Mouse (Mus musculus): ENCODE measurements around the gene Hand2. TPM values are rescaled to one million over a fixed set of nuclear protein-coding genes. Genes with fewer than 3 reads are reported as not detected.

Hand2 gene
- polyA plus RNA-seq, 1 experiment from 2014 or later = 9.4 TPM

DNA sequence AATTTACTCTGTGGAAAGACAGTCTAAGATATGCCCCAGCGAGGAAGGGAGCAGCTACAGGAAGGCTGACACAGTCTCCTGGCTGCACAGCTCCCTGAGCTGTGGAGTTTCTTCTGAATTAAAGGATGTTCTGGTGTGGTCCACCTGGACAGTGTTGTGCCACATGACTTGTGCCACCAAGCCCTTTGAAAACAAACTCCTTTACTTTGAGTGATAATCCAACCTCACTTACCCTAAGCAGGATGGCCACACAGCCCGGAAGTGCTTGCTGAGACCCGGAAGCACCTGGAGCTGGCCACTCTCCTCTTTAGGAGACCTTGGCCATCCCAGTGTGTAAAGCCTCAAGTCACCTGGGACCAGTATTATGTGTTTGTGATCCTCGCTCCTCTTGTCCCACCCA lies 27.5 kb downstream of the Hand2 start:
- ATAC-seq (ENCODE audit: insufficient read depth, low FRiP score, low read depth) = no peak
- Histone ChIP-seq H3K9ac (no peak overlapping the region), H3K9me3 (no peaks in the 10 kb centered on the region), H3K4me1 (no peaks in the 10 kb centered on the region), H3K27ac (no peak overlapping the region), H3K36me3 (no peaks in the 10 kb centered on the region), H3K27me3 (replicated peaks) (peaks cover 70% of the 10 kb centered on the region), H3K4me3 (replicated peaks) (no peak overlapping the region), H3K4me2 (0 out of 2 replicates have a peak overlapping the region, but pooled peaks have one; percentile 11)
- 25% methylated on average over 4 of the region's 4 CpGs for WGBS

DNA sequence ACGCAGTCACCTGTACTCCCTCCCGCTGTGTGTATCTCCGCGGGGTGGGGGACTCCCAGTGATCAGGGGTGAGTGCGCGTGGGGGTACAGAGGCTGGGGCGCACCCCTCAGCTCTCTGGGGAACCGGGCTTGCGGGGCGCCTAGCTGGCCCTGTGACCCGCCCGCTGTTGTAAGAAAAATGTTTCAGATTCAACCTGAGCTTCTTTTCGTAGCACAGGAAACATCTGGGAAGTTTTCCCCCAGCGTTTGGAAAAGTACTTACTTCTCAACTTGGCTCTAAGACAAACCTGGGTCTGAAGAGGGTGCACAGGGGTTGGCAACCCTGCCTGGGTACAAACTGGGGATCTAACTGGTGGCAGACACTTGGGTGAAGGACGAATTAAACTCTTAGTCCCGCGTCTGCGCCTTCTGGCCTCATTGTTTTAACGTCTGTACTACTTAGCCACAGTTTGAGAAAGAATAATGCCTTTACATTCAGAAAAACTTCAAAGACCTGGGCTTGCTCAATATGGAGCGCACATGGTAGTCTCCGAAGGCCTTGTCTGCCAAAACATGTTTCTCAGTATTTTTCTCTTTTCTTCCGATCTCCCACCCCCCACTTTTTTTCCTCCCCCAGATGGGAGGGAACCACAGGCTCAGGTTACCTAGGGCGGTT lies 28.2 kb downstream of the Hand2 start:
- no peak overlapping the region for H3K9ac ChIP-seq
- H3K4me2 ChIP-seq = 0 out of 2 replicates have a peak overlapping the region, but pooled peaks have one; percentile 11
- H3K4me1 ChIP-seq = 0 out of 2 replicates have a peak, but pooled peaks cover 5% of the 10 kb centered on the region
- no peak overlapping the region for H3K4me3 ChIP-seq (replicated peaks)
- H3K27me3 ChIP-seq (replicated peaks) = peaks cover 66% of the 10 kb centered on the region
- 7% methylated on average over 23 of the region's 23 CpGs for WGBS
- H3K36me3 ChIP-seq = no peaks in the 10 kb centered on the region
- ATAC-seq (ENCODE audit: insufficient read depth, low FRiP score, low read depth) = no peak
- no peaks in the 10 kb centered on the region for H3K9me3 ChIP-seq
- H3K27ac ChIP-seq = no peak overlapping the region

DNA sequence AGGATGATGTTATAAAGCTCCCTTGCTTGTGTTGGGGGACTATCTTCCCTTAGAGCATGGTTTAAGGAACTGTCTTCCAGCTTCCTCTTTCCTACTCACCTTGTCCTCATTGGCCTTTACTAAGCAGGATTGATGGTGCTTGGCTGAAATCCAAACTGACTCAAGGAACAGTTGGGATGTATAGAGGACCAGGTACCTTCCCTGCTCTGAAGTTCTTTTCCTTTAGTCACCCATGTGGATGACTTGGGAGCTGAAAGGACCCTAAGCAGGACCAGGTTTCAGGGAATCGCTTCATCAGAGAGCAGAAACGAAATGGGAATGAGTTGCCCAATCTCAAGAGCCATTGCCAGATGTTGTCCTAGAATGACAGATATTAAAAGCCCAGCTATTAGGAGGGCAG lies 31.1 kb downstream of the Hand2 start:
- 0 out of 2 replicates have a peak, but pooled peaks cover 5% of the 10 kb centered on the region for H3K4me1 ChIP-seq
- no peak overlapping the region for H3K4me2 ChIP-seq
- no peak overlapping the region for H3K27ac ChIP-seq
- no peak overlapping the region for H3K4me3 ChIP-seq (replicated peaks)
- H3K36me3 ChIP-seq = no peaks in the 10 kb centered on the region
- H3K27me3 ChIP-seq (replicated peaks) = peaks cover 56% of the 10 kb centered on the region
- H3K9ac ChIP-seq = no peak overlapping the region
- 53% methylated on average over 2 of the region's 2 CpGs for WGBS
- ATAC-seq (ENCODE audit: insufficient read depth, low FRiP score, low read depth) = no peak
- no peaks in the 10 kb centered on the region for H3K9me3 ChIP-seq

DNA sequence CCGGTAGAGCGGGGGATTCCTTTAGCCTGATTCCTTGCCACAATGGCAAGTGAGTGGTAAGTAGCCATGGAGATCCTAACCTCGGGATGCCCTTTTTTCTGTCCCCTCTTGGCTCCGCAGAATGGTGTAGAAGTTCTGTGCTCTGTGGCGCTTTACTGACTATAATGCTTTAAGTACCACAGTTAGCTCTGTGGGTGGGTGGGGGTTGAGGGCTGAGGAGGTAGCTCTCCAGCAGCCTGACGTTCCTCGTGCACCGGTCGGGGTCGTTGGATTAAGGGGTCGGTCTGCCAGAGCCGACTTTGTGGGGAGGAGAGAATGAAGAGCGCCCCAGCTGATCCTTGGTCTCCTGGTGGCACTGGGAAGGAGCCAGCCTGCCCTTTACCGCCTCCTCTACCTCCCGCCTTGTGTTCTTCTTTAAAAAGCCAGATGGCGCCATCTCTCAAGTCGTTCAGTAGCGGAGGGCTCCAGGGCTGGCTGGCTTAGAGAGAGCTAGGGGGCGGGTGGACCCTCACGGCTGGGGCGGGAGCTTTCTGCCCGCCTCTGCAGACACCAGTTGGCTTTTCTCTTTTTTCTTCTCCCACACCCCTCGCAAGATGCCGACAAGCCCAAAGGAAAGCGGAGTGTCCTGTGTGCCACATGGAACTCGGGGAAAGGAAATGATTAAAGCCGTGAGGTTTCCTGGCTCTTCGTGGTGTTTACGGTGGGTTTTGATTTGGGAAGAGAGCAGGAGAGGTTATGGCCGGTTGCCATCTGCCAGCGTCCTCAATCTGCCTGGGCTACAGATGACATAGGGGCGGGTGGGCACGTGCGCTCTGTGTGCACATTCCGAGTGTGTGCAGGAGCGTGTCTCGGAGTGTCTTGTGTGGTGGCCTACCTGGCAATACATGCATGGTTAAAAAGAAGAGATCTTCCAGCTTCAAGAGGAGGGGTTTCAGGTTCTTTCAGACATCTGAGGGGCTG lies 32.8 kb downstream of the Hand2 start:
- Histone ChIP-seq H3K4me2 (peak overlapping the region; percentile 61), H3K9me3 (no peaks in the 10 kb centered on the region), H3K9ac (0 out of 2 replicates have a peak overlapping the region, but pooled peaks have one; percentile 16), H3K27ac (no peak overlapping the region), H3K36me3 (no peaks in the 10 kb centered on the region), H3K4me1 (0 out of 2 replicates have a peak, but pooled peaks cover 5% of the 10 kb centered on the region), H3K27me3 (replicated peaks) (peaks cover 38% of the 10 kb centered on the region), H3K4me3 (replicated peaks) (peak overlapping the region; percentile 44)
- 4% methylated on average over 37 of the region's 37 CpGs for WGBS
- peak; percentile 85 for ATAC-seq (ENCODE audit: insufficient read depth, low FRiP score, low read depth)

DNA sequence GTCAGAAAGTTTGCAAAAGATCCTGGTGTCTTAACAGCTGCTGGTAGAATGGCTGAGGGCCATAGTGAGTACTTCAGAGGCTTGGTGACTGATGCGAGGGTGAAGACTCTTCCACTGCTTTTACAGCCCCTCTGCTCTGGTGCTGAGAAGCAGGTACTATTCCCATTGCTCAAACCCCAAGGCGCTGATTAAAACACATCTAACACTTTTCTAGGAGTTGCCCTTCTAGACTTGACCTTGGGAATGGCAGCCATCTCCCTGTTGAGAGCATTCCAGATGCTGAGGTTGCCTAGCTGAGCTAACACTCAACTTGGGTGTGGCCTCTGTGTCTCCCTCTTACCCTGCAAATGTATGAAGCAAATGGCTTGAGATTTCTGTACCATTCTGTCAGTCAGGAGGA lies 34.1 kb downstream of the Hand2 start:
- no peaks in the 10 kb centered on the region for H3K36me3 ChIP-seq
- H3K4me2 ChIP-seq = no peak overlapping the region
- 63% methylated on average over 2 of the region's 2 CpGs for WGBS
- no peak overlapping the region for H3K4me3 ChIP-seq (replicated peaks)
- no peak overlapping the region for H3K9ac ChIP-seq
- H3K27ac ChIP-seq = no peak overlapping the region
- 0 out of 2 replicates have a peak, but pooled peaks cover 5% of the 10 kb centered on the region for H3K4me1 ChIP-seq
- H3K27me3 ChIP-seq (replicated peaks) = peaks cover 33% of the 10 kb centered on the region
- no peaks in the 10 kb centered on the region for H3K9me3 ChIP-seq
- ATAC-seq (ENCODE audit: insufficient read depth, low FRiP score, low read depth) = no peak

DNA sequence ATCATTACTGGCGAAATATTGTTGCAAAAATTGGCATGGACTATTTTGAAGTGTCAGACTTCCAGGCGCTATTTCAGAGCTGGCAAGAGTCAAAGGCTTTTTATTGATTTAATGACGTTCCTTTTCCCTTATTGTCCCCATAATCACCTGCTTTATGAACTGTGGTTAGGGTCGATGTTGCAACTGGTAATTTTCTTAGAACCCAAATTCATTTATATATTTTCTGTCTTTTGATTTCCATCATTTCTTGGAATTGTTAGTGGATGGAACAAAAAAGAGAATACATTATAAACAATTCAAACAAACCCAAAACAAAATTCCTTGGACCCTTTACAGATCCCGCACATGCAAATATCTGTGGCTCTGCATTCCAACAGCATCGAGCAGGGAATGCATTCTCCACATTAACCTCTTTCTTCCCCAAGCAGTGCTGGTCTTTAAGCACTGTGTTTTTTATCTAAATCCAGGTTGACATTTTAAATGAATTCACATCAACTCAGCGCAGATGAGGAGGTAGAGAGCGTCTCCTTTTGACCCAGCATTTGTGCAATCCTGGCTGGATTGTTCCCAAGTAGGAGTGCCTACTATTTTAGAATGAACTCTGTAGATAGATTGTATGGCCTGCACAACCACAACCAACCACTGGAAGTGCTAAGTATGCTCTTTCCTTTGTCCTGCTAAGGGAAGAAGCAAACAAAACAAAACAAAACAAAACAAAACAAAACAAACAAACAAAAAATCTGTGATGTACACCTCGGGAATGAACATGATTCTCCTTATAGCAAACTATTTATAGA lies 35.9 kb downstream of the Hand2 start:
- H3K4me3 ChIP-seq (replicated peaks) = no peak overlapping the region
- no peaks in the 10 kb centered on the region for H3K9me3 ChIP-seq
- peaks cover 22% of the 10 kb centered on the region for H3K27me3 ChIP-seq (replicated peaks)
- H3K4me2 ChIP-seq = no peak overlapping the region
- no peaks in the 10 kb centered on the region for H3K36me3 ChIP-seq
- H3K27ac ChIP-seq = no peak overlapping the region
- H3K9ac ChIP-seq = no peak overlapping the region
- 48% methylated on average over 9 of the region's 9 CpGs for WGBS
- ATAC-seq (ENCODE audit: insufficient read depth, low FRiP score, low read depth) = no peak
- peaks cover 10% of the 10 kb centered on the region; the same call in 1 of the 2 replicates for H3K4me1 ChIP-seq

DNA sequence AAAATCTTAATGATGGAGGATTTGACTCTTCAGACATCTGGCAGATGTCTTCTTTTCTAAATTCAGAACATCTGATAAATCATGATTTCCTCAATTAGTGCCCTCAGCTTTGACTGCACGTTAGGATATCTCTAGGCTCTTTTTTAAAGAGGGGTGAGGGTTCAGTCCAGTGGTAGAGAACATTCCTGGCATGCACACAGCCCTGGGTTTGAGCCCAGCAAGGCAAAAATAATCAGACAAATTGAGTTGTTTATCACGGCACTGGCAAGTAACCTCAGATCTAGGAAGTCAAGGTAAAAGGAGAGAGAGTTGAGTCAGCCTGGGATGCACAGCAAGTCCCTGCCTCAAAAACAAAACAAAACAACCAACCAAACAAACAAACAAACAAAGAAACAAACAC lies 39.7 kb downstream of the Hand2 start:
- peaks cover 2% of the 10 kb centered on the region; the same call in 1 of the 2 replicates for H3K27me3 ChIP-seq (replicated peaks)
- no peak overlapping the region for H3K4me3 ChIP-seq (replicated peaks)
- peaks cover 5% of the 10 kb centered on the region; the same call in 1 of the 2 replicates for H3K4me1 ChIP-seq
- no peaks in the 10 kb centered on the region for H3K36me3 ChIP-seq
- no peaks in the 10 kb centered on the region for H3K9me3 ChIP-seq
- no peak overlapping the region for H3K27ac ChIP-seq
- 29% methylated on average over 2 of the region's 2 CpGs for WGBS
- H3K9ac ChIP-seq = no peak overlapping the region
- H3K4me2 ChIP-seq = no peak overlapping the region
- no peak for ATAC-seq (ENCODE audit: insufficient read depth, low FRiP score, low read depth)

DNA sequence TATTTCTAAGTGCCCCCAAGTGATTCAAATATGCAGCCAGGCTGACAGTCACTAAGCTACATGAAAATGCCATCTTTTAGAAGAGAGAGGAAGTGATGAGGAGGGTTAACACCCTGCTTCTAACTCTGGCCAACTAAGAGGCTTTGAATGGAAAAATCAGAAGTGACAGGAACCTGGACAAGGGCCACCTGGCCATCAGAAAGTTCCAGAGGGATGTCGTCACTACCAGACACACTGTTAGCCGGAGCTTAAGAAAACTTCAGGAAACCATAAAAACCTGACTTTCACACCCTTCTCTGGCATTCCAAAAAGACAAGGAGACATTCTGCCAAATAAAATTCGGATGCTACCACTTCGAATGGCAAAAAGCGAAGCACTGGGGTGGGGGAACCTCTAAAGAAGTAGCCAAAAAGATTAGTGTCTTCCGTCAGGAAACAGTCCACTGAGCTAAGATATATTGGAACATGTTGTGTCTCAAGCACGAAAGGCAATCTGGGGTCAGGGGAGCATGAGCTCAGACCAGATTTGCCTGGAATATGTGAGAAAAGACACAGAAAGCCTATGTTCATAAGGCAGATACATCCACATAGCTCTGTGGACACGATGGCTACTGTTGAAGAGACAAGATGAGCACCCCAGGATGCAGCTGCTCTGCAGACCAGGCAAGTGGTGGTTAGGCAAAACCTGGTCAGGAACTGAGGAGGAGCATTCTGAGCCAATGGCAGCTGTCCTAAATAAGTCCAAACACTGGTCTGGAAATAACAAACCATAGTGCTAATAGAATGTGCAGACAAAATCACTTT lies 40.4 kb downstream of the Hand2 start:
- Histone ChIP-seq H3K4me1 (peaks cover 5% of the 10 kb centered on the region; the same call in 1 of the 2 replicates), H3K9me3 (no peaks in the 10 kb centered on the region), H3K27ac (no peak overlapping the region), H3K4me3 (replicated peaks) (no peak overlapping the region), H3K36me3 (no peaks in the 10 kb centered on the region), H3K9ac (no peak overlapping the region), H3K27me3 (replicated peaks) (no peaks in the 10 kb centered on the region), H3K4me2 (no peak overlapping the region)
- ATAC-seq (ENCODE audit: insufficient read depth, low FRiP score, low read depth) = no peak
- 46% methylated on average over 8 of the region's 8 CpGs for WGBS

DNA sequence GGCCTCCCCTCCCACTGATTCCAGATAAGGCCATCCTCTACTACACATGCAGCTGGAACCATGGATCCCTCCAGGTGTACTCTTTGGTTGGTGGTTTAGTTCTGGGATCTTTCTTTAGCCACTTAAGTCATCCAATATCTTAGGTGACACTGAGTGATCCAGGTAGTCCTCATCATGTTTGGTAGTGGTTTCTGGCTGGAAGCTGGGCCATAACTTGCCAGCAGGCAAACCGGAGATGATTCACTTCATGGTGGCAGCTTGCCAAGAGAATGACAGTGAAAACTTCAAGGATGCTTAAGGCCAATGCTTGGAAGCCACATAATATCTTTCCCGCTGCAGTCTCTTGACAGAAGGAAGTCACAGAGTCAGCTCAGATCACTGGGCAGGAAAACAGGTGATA lies 42.1 kb downstream of the Hand2 start:
- Histone ChIP-seq H3K4me2 (no peak overlapping the region), H3K36me3 (no peaks in the 10 kb centered on the region), H3K27me3 (replicated peaks) (no peaks in the 10 kb centered on the region), H3K4me3 (replicated peaks) (no peak overlapping the region), H3K4me1 (peaks cover 5% of the 10 kb centered on the region; the same call in 1 of the 2 replicates), H3K9ac (no peak overlapping the region), H3K9me3 (no peaks in the 10 kb centered on the region), H3K27ac (no peak overlapping the region)
- WGBS = 57% methylated on average over 2 of the region's 2 CpGs
- no peak for ATAC-seq (ENCODE audit: insufficient read depth, low FRiP score, low read depth)

DNA sequence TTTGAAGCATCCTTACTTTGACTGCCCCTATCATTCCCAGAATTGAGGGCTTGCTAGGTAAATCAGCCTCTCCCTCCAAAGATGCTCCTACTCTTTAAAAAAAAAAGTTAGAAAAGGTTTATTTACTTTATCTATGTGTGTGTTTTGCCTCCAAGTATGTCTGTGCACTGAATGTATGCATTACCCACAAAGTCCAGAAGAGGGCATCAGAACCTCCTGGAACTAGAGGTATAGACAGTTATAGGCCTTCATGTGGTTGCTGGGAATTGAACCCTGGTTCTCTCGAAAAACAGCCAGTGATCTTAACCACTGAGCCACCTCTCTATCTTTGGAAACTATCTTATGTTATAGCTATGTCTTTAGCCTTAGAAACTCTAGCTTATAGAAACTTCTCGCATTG lies 53.3 kb downstream of the Hand2 start:
- ATAC-seq (ENCODE audit: insufficient read depth, low FRiP score, low read depth) = no peak
- no peaks in the 10 kb centered on the region for H3K36me3 ChIP-seq
- H3K4me2 ChIP-seq = no peak overlapping the region
- 90% methylated on average over 2 of the region's 2 CpGs for WGBS
- H3K4me1 ChIP-seq = no peaks in the 10 kb centered on the region
- no peaks in the 10 kb centered on the region for H3K27me3 ChIP-seq (replicated peaks)
- no peak overlapping the region for H3K4me3 ChIP-seq (replicated peaks)
- H3K9ac ChIP-seq = no peak overlapping the region
- H3K9me3 ChIP-seq = no peaks in the 10 kb centered on the region
- no peak overlapping the region for H3K27ac ChIP-seq

All from stomach, embryonic 15.5 days (tissue).